Mouse (Mus musculus) hindbrain, embryonic 13.5 days (tissue): ENCODE measurements around the gene Atl2. TPM values are rescaled to one million over a fixed set of nuclear protein-coding genes. Genes with fewer than 3 reads are reported as not detected.

Source experiments
- ATAC-seq: fragments of 200-750 bp; cut with Nextera tagmentation; 2 replicates; pipeline ENCODE4 v1.8.0; 2017; ENCODE audit warnings: moderate TSS enrichment; ENCODE audit not compliant: low FRiP score
- H3K27ac ChIP-seq: fragments of 300-500 bp; sonication (generic); 2 replicates; pipeline ENCODE4 v1.5.1; 2015; ENCODE audit warnings: inconsistent platforms, mild to moderate bottlenecking, moderate library complexity
- H3K27me3 ChIP-seq: fragments of 300-500 bp; sonication (generic); 2 replicates; pipeline ENCODE4 v1.6.1; 2015; ENCODE audit warnings: mild to moderate bottlenecking, inconsistent platforms
- H3K36me3 ChIP-seq: fragments of 300-500 bp; sonication (generic); 2 replicates; pipeline ENCODE4 v1.6.1; 2015; ENCODE audit warnings: mild to moderate bottlenecking, inconsistent platforms
- H3K4me1 ChIP-seq: fragments of 300-500 bp; sonication (generic); replicated peaks from 2 replicates; pipeline ENCODE4 v1.6.1; 2015; ENCODE audit warnings: inconsistent platforms
- H3K4me2 ChIP-seq: fragments of 300-500 bp; sonication (generic); 2 replicates; pipeline ENCODE4 v1.6.1; 2015; ENCODE audit warnings: inconsistent platforms, mild to moderate bottlenecking, moderate library complexity
- H3K4me3 ChIP-seq: fragments of 300-500 bp; sonication (generic); 2 replicates; pipeline ENCODE4 v1.5.1; 2015; ENCODE audit warnings: mild to moderate bottlenecking, inconsistent platforms
- H3K9ac ChIP-seq: fragments of 300-500 bp; sonication (generic); 2 replicates; pipeline ENCODE4 v1.6.1; 2015; ENCODE audit warnings: mild to moderate bottlenecking, inconsistent platforms
- H3K9me3 ChIP-seq: fragments of 300-500 bp; sonication (generic); 2 replicates; pipeline ENCODE4 v1.6.1; 2016; ENCODE audit warnings: inconsistent platforms
- WGBS: fragments of 180-500 bp; shearing (Covaris S2); methylation state at CpG from one replicate; pipeline ENCODE4 v1.1.7; 2015; 5-methylcytosine and 5-hydroxymethylcytosine counted together
- polyA plus RNA-seq: library from polyadenylated mRNA; unstranded; fragments of >200 nt; fragmentation: Nextera tagmentation; extraction: Ambion mirVana; gene quantifications from 2 replicates; pipeline ENCODE4 v1.2.1, GENCODE M21; 2015

Gene Atl2
- polyA plus RNA-seq, 1 experiment from 2014 or later = 34.2 TPM

GRCm38 (mm10) chr17:79894054-79894453 lies 1.9 kb downstream of the Atl2 start:
- Histone ChIP-seq H3K27me3 (peaks cover 17% of the 10 kb centered on the region), H3K9me3 (no peaks in the 10 kb centered on the region), H3K4me3 (peak overlapping the region; percentile 97), H3K27ac (no peak overlapping the region), H3K36me3 (no peaks in the 10 kb centered on the region), H3K9ac (peak overlapping the region; percentile 36; the same call in 1 of the 2 replicates), H3K4me2 (peak overlapping the region; percentile 83), H3K4me1 (peaks cover 31% of the 10 kb centered on the region)
- ATAC-seq = no peak
- 77% methylated on average over 4 of the region's 4 CpGs for WGBS

- no peak overlapping the region for H3K4me2 ChIP-seq
- no peak overlapping the region for H3K9ac ChIP-seq
- 31% methylated on average over 7 of the region's 7 CpGs for WGBS
- H3K27me3 ChIP-seq = peaks cover 5% of the 10 kb centered on the region
- H3K9me3 ChIP-seq = no peaks in the 10 kb centered on the region
- H3K36me3 ChIP-seq = no peaks in the 10 kb centered on the region
- no peak for ATAC-seq
- peaks cover 31% of the 10 kb centered on the region for H3K4me1 ChIP-seq
- H3K27ac ChIP-seq = no peak overlapping the region
- H3K4me3 ChIP-seq = no peak overlapping the region
These were observed 4.0 kb downstream of the Atl2 start for GRCm38 (mm10) chr17:79891944-79892343.

- Histone ChIP-seq H3K36me3 (no peaks in the 10 kb centered on the region), H3K27me3 (no peaks in the 10 kb centered on the region), H3K4me2 (no peak overlapping the region), H3K9me3 (no peaks in the 10 kb centered on the region), H3K9ac (no peak overlapping the region), H3K27ac (no peak overlapping the region), H3K4me3 (no peak overlapping the region), H3K4me1 (peaks cover 16% of the 10 kb centered on the region; the same call in 1 of the 2 replicates)
- no peak for ATAC-seq
- 32% methylated on average over 1 of the region's 1 CpGs for WGBS
These were observed 8.0 kb downstream of the Atl2 start for GRCm38 (mm10) chr17:79887926-79888325.

DNA sequence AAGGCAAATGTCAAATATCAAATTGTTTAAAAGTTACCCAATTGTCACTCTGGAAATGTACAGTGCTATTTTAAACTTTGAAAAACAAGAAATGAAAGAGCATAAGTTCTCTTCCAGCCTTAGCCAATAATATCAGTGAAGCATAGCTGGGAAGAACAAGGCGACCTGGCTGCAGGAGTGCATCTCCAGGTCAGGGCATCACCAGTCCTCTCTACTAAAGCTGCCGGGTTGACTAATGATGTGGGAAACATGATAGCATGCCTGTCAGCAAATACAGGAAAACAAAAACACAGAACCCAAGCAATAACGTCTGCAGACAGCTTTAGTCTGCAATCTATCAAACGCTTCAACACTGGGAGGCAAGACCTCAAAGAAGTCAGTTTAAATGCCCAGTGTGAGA lies 12.7 kb downstream of the Atl2 start:
- no peaks in the 10 kb centered on the region for H3K36me3 ChIP-seq
- no peak overlapping the region for H3K27ac ChIP-seq
- no peak overlapping the region for H3K4me3 ChIP-seq
- 32% methylated on average over 4 of the region's 4 CpGs for WGBS
- H3K9me3 ChIP-seq = no peaks in the 10 kb centered on the region
- no peak overlapping the region for H3K9ac ChIP-seq
- no peak overlapping the region for H3K4me2 ChIP-seq
- no peaks in the 10 kb centered on the region for H3K27me3 ChIP-seq
- peaks cover 6% of the 10 kb centered on the region; the same call in 1 of the 2 replicates for H3K4me1 ChIP-seq
- ATAC-seq = no peak

- no peak overlapping the region for H3K27ac ChIP-seq
- no peak overlapping the region for H3K4me3 ChIP-seq
- H3K27me3 ChIP-seq = no peaks in the 10 kb centered on the region
- no peak overlapping the region for H3K9ac ChIP-seq
- no peak for ATAC-seq
- peaks cover 27% of the 10 kb centered on the region for H3K36me3 ChIP-seq
- no peaks in the 10 kb centered on the region for H3K9me3 ChIP-seq
- no peak overlapping the region for H3K4me2 ChIP-seq
- WGBS = 92% methylated on average over 5 of the region's 5 CpGs
- H3K4me1 ChIP-seq = no peaks in the 10 kb centered on the region
These were observed 30.9 kb downstream of the Atl2 start for GRCm38 (mm10) chr17:79865027-79865426.

GRCm38 (mm10) chr17:79864503-79864902 lies 31.4 kb downstream of the Atl2 start:
- Histone ChIP-seq H3K27ac (no peak overlapping the region), H3K4me2 (no peak overlapping the region), H3K4me1 (no peaks in the 10 kb centered on the region), H3K9me3 (no peaks in the 10 kb centered on the region), H3K27me3 (no peaks in the 10 kb centered on the region), H3K4me3 (no peak overlapping the region), H3K9ac (no peak overlapping the region), H3K36me3 (peaks cover 31% of the 10 kb centered on the region)
- ATAC-seq = no peak
- 80% methylated on average over 8 of the region's 8 CpGs for WGBS

GRCm38 (mm10) chr17:79862038-79862437 lies 33.9 kb downstream of the Atl2 start:
- Histone ChIP-seq H3K27ac (no peak overlapping the region), H3K27me3 (no peaks in the 10 kb centered on the region), H3K9me3 (no peaks in the 10 kb centered on the region), H3K4me2 (no peak overlapping the region), H3K4me1 (no peaks in the 10 kb centered on the region), H3K9ac (no peak overlapping the region), H3K4me3 (no peak overlapping the region), H3K36me3 (peaks cover 49% of the 10 kb centered on the region)
- ATAC-seq = no peak
- 87% methylated on average over 1 of the region's 1 CpGs for WGBS

DNA sequence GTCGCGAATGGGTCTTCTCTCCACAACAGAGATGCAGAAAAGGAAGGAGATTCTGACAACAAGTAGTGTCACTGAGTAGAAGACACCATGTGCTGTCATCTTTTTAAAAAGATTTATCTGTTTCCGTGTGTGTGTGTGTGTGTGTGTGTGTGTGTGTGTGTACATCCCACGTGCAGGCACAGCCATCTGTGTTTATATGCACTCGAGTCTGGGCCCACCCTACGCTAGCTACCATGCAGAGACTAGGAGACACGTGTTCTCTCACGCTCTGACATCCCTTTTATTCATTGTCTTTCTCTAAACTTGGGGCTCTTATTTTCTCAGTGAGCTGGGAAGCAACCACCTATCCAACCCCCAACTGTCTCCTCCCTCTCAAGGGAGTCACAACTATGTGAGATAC lies 40.4 kb downstream of the Atl2 start:
- ATAC-seq = no peak

GRCm38 (mm10) chr17:79848385-79848784 lies 47.5 kb downstream of the Atl2 start:
- ATAC-seq = no peak
- no peak overlapping the region for H3K4me3 ChIP-seq
- H3K27ac ChIP-seq = no peak overlapping the region
- H3K9me3 ChIP-seq = no peaks in the 10 kb centered on the region; the same call in 1 of the 2 replicates
- no peak overlapping the region for H3K9ac ChIP-seq
- no peaks in the 10 kb centered on the region for H3K27me3 ChIP-seq
- 84% methylated on average over 5 of the region's 5 CpGs for WGBS
- H3K4me2 ChIP-seq = no peak overlapping the region
- peaks cover 43% of the 10 kb centered on the region for H3K36me3 ChIP-seq
- H3K4me1 ChIP-seq = no peaks in the 10 kb centered on the region

More for the DNA sequence above, 40.4 kb downstream of the Atl2 start:
- Histone ChIP-seq H3K4me2 (no peak overlapping the region), H3K27ac (no peak overlapping the region), H3K4me1 (no peaks in the 10 kb centered on the region), H3K36me3 (peaks cover 80% of the 10 kb centered on the region), H3K4me3 (no peak overlapping the region), H3K9me3 (no peaks in the 10 kb centered on the region), H3K9ac (no peak overlapping the region), H3K27me3 (no peaks in the 10 kb centered on the region)
- 91% methylated on average over 8 of the region's 8 CpGs for WGBS

- Histone ChIP-seq H3K4me1 (no peaks in the 10 kb centered on the region), H3K9me3 (no peaks in the 10 kb centered on the region; the same call in 1 of the 2 replicates), H3K4me3 (no peak overlapping the region), H3K4me2 (no peak overlapping the region), H3K36me3 (peaks cover 23% of the 10 kb centered on the region), H3K9ac (no peak overlapping the region), H3K27me3 (no peaks in the 10 kb centered on the region), H3K27ac (no peak overlapping the region)
- WGBS = 96% methylated on average over 2 of the region's 2 CpGs
- ATAC-seq = no peak
These were observed 49.7 kb downstream of the Atl2 start for GRCm38 (mm10) chr17:79846182-79846581.

GRCm38 (mm10) chr17:79845695-79846094 lies 50.2 kb downstream of the Atl2 start:
- ATAC-seq = no peak
- H3K9me3 ChIP-seq = no peaks in the 10 kb centered on the region; the same call in 1 of the 2 replicates
- H3K4me2 ChIP-seq = no peak overlapping the region
- peaks cover 20% of the 10 kb centered on the region for H3K36me3 ChIP-seq
- WGBS = 81% methylated on average over 2 of the region's 2 CpGs
- H3K27ac ChIP-seq = no peak overlapping the region
- no peak overlapping the region for H3K4me3 ChIP-seq
- no peaks in the 10 kb centered on the region for H3K27me3 ChIP-seq
- H3K9ac ChIP-seq = no peak overlapping the region
- no peaks in the 10 kb centered on the region for H3K4me1 ChIP-seq

- no peak overlapping the region for H3K9ac ChIP-seq
- no peaks in the 10 kb centered on the region for H3K4me1 ChIP-seq
- no peak overlapping the region for H3K27ac ChIP-seq
- H3K4me3 ChIP-seq = no peak overlapping the region
- H3K27me3 ChIP-seq = no peaks in the 10 kb centered on the region
- WGBS = 47% methylated on average over 7 of the region's 7 CpGs
- H3K36me3 ChIP-seq = no peaks in the 10 kb centered on the region
- H3K4me2 ChIP-seq = no peak overlapping the region
- H3K9me3 ChIP-seq = no peaks in the 10 kb centered on the region
- ATAC-seq = peak; percentile 81
These were observed 55.4 kb downstream of the Atl2 start for GRCm38 (mm10) chr17:79840254-79841238.

GRCm38 (mm10) chr17:79836978-79837377 lies 58.9 kb downstream of the Atl2 start:
- Histone ChIP-seq H3K4me3 (no peak overlapping the region), H3K9ac (no peak overlapping the region), H3K4me2 (no peak overlapping the region), H3K9me3 (no peaks in the 10 kb centered on the region), H3K4me1 (no peaks in the 10 kb centered on the region), H3K36me3 (no peaks in the 10 kb centered on the region), H3K27me3 (no peaks in the 10 kb centered on the region), H3K27ac (no peak overlapping the region)
- WGBS = 75% methylated on average over 7 of the region's 7 CpGs
- no peak for ATAC-seq
